Mouse (Mus musculus): ENCODE data around the gene Tgfbr3. TPM values are rescaled to one million over a fixed set of nuclear protein-coding genes. Genes with fewer than 3 reads are reported as not detected.

Tgfbr3 gene
- polyA plus RNA-seq, 1 experiment = 20.7 TPM

DNA sequence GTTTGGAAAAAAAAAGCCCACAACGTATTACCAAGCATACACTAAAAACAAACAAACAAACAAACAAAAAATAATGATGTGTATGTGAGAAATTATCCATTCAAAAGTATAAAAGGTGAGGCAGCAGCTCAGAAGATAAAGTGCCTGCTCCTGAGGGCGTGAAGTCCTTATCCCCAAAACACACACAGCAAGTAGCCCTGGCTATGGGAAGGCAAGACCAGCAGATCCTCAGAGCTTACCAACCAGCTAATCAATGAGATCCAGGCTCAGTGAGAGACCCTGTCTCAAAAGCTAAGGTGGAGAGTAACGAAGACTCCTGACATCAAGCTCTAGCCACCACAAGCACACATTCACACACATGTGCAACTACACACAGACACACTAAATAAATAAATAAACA lies 70.8 kb downstream of the Tgfbr3 start:
- no peaks in the 10 kb centered on the region for H3K27me3 ChIP-seq (ENCODE audit: control insufficient read depth, insufficient read depth, low read length)
- peaks cover 11% of the 10 kb centered on the region for H3K4me1 ChIP-seq (replicated peaks; ENCODE audit: control insufficient read depth, insufficient read depth, low read length)
- DNase-seq = no peak
- H3K36me3 ChIP-seq (ENCODE audit: control insufficient read depth, insufficient read depth, low read length) = no peaks in the 10 kb centered on the region
- no peak overlapping the region for H3K4me3 ChIP-seq (ENCODE audit: control insufficient read depth, insufficient read depth, low read length)
- no peak for TF ChIP-seq POLR2A (IDR thresholded peaks at IDR 0.05; ENCODE audit: control insufficient read depth, extremely low read depth, insufficient read depth, low read length, poor library complexity)
- TF ChIP-seq CTCF (IDR thresholded peaks at IDR 0.05; ENCODE audit: borderline replicate concordance, control insufficient read depth, extremely low read depth, insufficient read depth, low read length, poor library complexity) = no peak
- H3K27ac ChIP-seq (ENCODE audit: control insufficient read depth, insufficient read depth, low read length) = no peak overlapping the region
- WGBS = 91% methylated on average over 3 of the region's 3 CpGs

DNA sequence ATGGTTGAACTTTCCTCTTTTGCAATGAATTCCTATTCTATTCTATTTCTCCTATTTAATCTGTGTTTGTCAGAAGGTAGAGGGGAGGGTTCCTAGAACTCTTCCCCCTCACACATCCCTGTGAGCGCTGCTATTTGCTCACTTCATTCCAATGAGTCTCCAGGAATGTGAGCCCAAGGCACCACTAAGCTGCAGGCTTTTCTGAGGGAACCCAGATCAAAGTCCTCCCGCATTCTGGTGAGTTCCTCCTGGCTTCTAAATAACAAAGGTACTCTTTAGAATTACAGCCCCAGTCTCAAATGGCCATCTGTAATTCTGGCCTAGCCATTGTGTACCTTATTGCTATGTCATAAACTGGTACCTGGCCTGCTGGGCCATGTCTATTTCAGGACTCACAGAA lies 72.3 kb downstream of the Tgfbr3 start:
- Histone ChIP-seq H3K27ac (ENCODE audit: control insufficient read depth, insufficient read depth, low read length) (no peak overlapping the region), H3K27me3 (ENCODE audit: control insufficient read depth, insufficient read depth, low read length) (no peaks in the 10 kb centered on the region), H3K4me3 (ENCODE audit: control insufficient read depth, insufficient read depth, low read length) (no peak overlapping the region), H3K36me3 (ENCODE audit: control insufficient read depth, insufficient read depth, low read length) (no peaks in the 10 kb centered on the region), H3K4me1 (replicated peaks; ENCODE audit: control insufficient read depth, insufficient read depth, low read length) (peaks cover 5% of the 10 kb centered on the region; the same call in 1 of the 2 replicates)
- DNase-seq = no peak
- WGBS = 97% methylated on average over 2 of the region's 2 CpGs
- TF ChIP-seq POLR2A (IDR thresholded peaks at IDR 0.05; ENCODE audit: control insufficient read depth, extremely low read depth, insufficient read depth, low read length, poor library complexity) (no peak), CTCF (IDR thresholded peaks at IDR 0.05; ENCODE audit: borderline replicate concordance, control insufficient read depth, extremely low read depth, insufficient read depth, low read length, poor library complexity) (no peak)

DNA sequence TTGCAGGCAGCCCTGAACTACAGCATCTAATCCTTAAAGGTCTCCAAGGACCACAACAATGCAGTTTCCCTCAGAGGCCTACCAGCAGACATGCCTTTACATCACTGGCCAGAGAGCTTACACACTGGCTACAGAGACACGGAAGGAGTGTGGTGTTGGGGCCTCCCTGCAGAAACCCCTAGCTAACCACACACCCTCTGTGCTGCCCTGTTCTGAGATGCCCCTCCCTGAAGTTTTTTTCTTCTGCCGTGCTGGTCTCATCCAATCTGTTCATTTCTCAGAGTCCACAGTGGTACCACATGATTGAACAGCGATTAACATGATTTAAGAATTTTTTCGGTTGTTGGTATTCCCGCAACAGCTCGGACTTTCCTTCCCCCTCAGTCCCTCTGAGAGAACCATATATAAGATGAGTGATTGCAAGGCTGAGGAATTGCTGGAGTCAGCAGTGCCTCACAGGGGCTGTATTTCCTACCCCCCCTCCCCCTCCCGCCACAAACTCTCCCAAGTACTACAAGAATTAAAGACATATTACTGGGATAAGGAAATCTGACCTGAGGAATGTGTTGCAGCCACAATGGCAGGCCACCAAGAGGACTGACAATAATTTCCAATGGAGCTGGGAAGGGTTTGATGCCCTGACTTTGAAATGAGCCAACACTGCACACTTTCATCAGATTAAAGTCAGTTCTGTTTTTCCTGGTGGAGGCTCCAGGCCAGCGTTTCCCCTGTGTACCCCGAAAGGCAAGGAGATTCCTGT lies 75.9 kb downstream of the Tgfbr3 start:
- DNase-seq = no peak
- Histone ChIP-seq H3K27ac (ENCODE audit: control insufficient read depth, insufficient read depth, low read length) (no peak overlapping the region), H3K27me3 (ENCODE audit: control insufficient read depth, insufficient read depth, low read length) (no peaks in the 10 kb centered on the region), H3K4me1 (replicated peaks; ENCODE audit: control insufficient read depth, insufficient read depth, low read length) (peaks cover 14% of the 10 kb centered on the region), H3K4me3 (ENCODE audit: control insufficient read depth, insufficient read depth, low read length) (no peak overlapping the region), H3K36me3 (ENCODE audit: control insufficient read depth, insufficient read depth, low read length) (no peaks in the 10 kb centered on the region)
- TF ChIP-seq CTCF (IDR thresholded peaks at IDR 0.05; ENCODE audit: borderline replicate concordance, control insufficient read depth, extremely low read depth, insufficient read depth, low read length, poor library complexity) (no peak), POLR2A (IDR thresholded peaks at IDR 0.05; ENCODE audit: control insufficient read depth, extremely low read depth, insufficient read depth, low read length, poor library complexity) (no peak)
- WGBS = 82% methylated on average over 9 of the region's 9 CpGs

DNA sequence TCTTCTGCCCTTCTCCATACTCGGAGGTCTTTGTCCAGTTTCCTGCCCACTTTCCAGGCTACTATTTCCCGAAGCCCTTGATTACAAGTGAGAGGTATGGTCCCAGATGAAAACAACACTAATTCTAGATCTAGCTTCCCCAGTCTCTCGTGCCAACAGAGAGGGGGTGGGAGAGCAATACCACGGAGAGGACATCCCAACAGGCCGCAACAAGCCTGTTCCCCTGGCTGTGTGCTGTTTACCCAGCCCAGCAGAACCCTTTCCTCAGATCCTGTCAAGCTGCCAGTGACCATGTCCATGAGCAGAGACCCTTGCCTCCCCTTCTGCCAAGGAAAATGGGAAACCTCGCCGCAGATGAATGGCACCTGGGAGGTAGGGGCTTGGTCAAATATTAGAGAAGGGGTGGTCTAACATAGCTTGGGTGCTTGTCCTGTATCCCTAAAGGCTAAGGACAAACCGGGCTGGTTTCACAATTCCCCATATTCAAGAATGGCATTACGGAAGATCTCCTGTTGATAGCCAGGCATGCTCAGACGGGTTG lies 77.5 kb downstream of the Tgfbr3 start:
- 96% methylated on average over 10 of the region's 10 CpGs for WGBS
- TF ChIP-seq CTCF (IDR thresholded peaks at IDR 0.05; ENCODE audit: borderline replicate concordance, control insufficient read depth, extremely low read depth, insufficient read depth, low read length, poor library complexity) = no peak
- no peak for TF ChIP-seq POLR2A (IDR thresholded peaks at IDR 0.05; ENCODE audit: control insufficient read depth, extremely low read depth, insufficient read depth, low read length, poor library complexity)
- Histone ChIP-seq H3K27ac (ENCODE audit: control insufficient read depth, insufficient read depth, low read length) (no peak overlapping the region), H3K4me3 (ENCODE audit: control insufficient read depth, insufficient read depth, low read length) (no peak overlapping the region), H3K27me3 (ENCODE audit: control insufficient read depth, insufficient read depth, low read length) (no peaks in the 10 kb centered on the region), H3K36me3 (ENCODE audit: control insufficient read depth, insufficient read depth, low read length) (no peaks in the 10 kb centered on the region), H3K4me1 (replicated peaks; ENCODE audit: control insufficient read depth, insufficient read depth, low read length) (peaks cover 14% of the 10 kb centered on the region)
- no peak for DNase-seq

DNA sequence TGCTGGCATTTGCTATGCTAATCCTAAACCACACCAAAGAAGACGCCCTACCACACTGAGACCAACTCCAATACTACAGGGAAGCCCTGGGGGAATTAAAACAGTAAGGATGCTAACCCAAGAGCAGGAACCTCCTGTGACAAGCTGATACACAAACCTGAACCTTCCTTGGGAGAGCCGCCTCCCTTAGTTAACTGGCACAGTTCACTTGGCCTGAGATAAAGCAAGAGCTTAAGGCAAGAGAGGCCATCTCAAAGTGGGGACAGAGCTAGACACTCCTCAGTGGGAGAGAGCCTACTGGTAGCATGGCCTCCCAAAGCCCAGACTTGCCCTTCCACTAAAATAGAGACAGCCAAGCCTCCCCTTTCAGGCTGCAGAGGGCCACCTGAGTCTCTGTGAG lies 79.4 kb downstream of the Tgfbr3 start:
- Histone ChIP-seq H3K36me3 (ENCODE audit: control insufficient read depth, insufficient read depth, low read length) (no peaks in the 10 kb centered on the region), H3K27ac (ENCODE audit: control insufficient read depth, insufficient read depth, low read length) (no peak overlapping the region), H3K4me3 (ENCODE audit: control insufficient read depth, insufficient read depth, low read length) (no peak overlapping the region), H3K27me3 (ENCODE audit: control insufficient read depth, insufficient read depth, low read length) (no peaks in the 10 kb centered on the region), H3K4me1 (replicated peaks; ENCODE audit: control insufficient read depth, insufficient read depth, low read length) (peaks cover 14% of the 10 kb centered on the region)
- no peak for DNase-seq
- TF ChIP-seq CTCF (IDR thresholded peaks at IDR 0.05; ENCODE audit: borderline replicate concordance, control insufficient read depth, extremely low read depth, insufficient read depth, low read length, poor library complexity) = no peak
- no peak for TF ChIP-seq POLR2A (IDR thresholded peaks at IDR 0.05; ENCODE audit: control insufficient read depth, extremely low read depth, insufficient read depth, low read length, poor library complexity)
- WGBS = 80% methylated on average over 2 of the region's 2 CpGs

DNA sequence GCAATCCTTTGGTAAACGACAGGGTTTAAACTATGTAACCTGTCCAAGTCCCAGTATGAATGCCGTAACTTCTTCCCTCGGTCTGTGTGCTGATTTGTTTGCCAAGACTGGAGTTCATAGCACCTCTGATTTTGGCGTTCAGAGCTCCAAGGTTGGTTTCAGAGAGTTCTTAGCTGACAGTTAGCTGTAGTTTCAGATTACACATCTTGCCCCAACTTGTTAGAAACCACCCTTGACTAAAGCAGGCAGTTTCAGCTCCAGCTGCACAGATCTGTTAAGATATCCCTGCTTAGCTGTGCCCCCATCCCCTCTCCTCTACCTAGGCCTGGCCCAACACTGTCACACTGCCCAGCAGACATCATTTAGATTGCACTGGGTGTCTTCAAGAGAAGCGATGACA lies 81.5 kb downstream of the Tgfbr3 start:
- Histone ChIP-seq H3K4me3 (ENCODE audit: control insufficient read depth, insufficient read depth, low read length) (no peak overlapping the region), H3K27me3 (ENCODE audit: control insufficient read depth, insufficient read depth, low read length) (no peaks in the 10 kb centered on the region), H3K27ac (ENCODE audit: control insufficient read depth, insufficient read depth, low read length) (no peak overlapping the region), H3K36me3 (ENCODE audit: control insufficient read depth, insufficient read depth, low read length) (no peaks in the 10 kb centered on the region), H3K4me1 (replicated peaks; ENCODE audit: control insufficient read depth, insufficient read depth, low read length) (peaks cover 19% of the 10 kb centered on the region)
- TF ChIP-seq CTCF (IDR thresholded peaks at IDR 0.05; ENCODE audit: borderline replicate concordance, control insufficient read depth, extremely low read depth, insufficient read depth, low read length, poor library complexity) = no peak
- no peak for TF ChIP-seq POLR2A (IDR thresholded peaks at IDR 0.05; ENCODE audit: control insufficient read depth, extremely low read depth, insufficient read depth, low read length, poor library complexity)
- WGBS = 92% methylated on average over 5 of the region's 5 CpGs
- DNase-seq = no peak
